ENCODE assay signal across 10 mouse cellular contexts in the genomic region with DNA sequence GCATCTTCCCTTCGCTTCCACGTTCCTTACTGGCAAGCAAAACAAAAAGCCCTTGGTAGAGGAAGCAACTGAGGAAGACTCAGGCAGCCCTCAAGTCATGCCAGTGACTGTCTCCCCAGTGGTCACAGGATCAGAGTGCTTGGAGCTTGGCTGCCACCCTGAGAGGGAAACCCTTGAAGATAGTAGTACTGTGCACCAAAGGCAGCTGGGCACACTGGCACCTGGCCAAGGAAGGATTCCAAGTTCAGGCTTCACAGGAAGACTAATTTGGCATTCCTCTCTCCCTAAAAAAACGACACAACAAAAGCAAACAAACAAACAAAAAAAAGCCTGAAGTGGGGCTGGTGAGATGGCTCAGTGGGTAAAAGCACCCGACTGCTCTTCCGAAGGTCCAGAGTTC. TPM values are rescaled to one million over a fixed set of nuclear protein-coding genes. Genes with fewer than 3 reads are reported as not detected.
DNase-seq lines count a peak whose midpoint lies in the region; ATAC-seq and TF ChIP-seq lines count a peak whose summit lies in the region.
"Had no signal": no experiment of that assay in that cellular context is flagged by ENCODE, and none has a peak within 500 bp of the region (broad histone marks: within the 10 kb centered on the region; RNA-seq: fewer than 3 reads in every experiment).

No protein-coding gene starts in this region.

- H3K27ac ChIP-seq in lung, postnatal 0 days (ENCODE audit: low read length): no peak overlapping the region
- H3K27ac ChIP-seq: neural tube, embryonic 12.5 days had no signal

- no peaks in the 10 kb centered on the region for H3K9me3 ChIP-seq in lung, postnatal 0 days (ENCODE audit: low read length)
- H3K9me3 ChIP-seq: neural tube, embryonic 12.5 days had no signal

- no peak overlapping the region for H3K9ac ChIP-seq in lung, postnatal 0 days (replicated peaks; ENCODE audit: low read depth)
- H3K9ac ChIP-seq: neural tube, embryonic 12.5 days had no signal

- WGBS in lung, postnatal 0 days: 71% methylated on average over 5 of the region's 5 CpGs

- no peaks in the 10 kb centered on the region for H3K27me3 ChIP-seq in lung, postnatal 0 days (replicated peaks; ENCODE audit: insufficient read depth, low read length)
- H3K27me3 ChIP-seq: neural tube, embryonic 12.5 days had no signal

- H3K4me1 ChIP-seq in lung, postnatal 0 days (ENCODE audit: insufficient read depth, low read depth, low read length): no peaks in the 10 kb centered on the region
- H3K4me1 ChIP-seq: neural tube, embryonic 12.5 days had no signal

- no peaks in the 10 kb centered on the region for H3K36me3 ChIP-seq in lung, postnatal 0 days (ENCODE audit: insufficient read depth, low read length)

- no peak for ATAC-seq in lung, postnatal 0 days

- H3K4me3 ChIP-seq in lung, postnatal 0 days (ENCODE audit: low read depth, low read length): no peak overlapping the region
- H3K4me3 ChIP-seq: neural tube, embryonic 12.5 days had no signal

- DNase-seq in gastrocnemius, postnatal 10 days: peak; percentile 53
- no peak for DNase-seq in gastrocnemius, postnatal 25 days
- peak; percentile 58 for DNase-seq in lung, postnatal 10 days
- no peak for DNase-seq in lung, postnatal 0 days (ENCODE audit: low spot score)
- peak; percentile 71 for DNase-seq in adrenal gland, postnatal 25 days
- DNase-seq in cerebellum, postnatal 14 days: peak; percentile 77 to 84
- no peak for DNase-seq in thymus, postnatal 4 days
- DNase-seq in thymus, postnatal 0 days (ENCODE audit: low spot score): no peak

- TF ChIP-seq CTCF in lung, postnatal 0 days (IDR thresholded peaks at IDR 0.05): no peak

- no peak for TF ChIP-seq EP300 in lung, postnatal 0 days (IDR thresholded peaks at IDR 0.05)

- H3K4me2 ChIP-seq in lung, postnatal 0 days (replicated peaks; ENCODE audit: low read depth, low read length): no peak overlapping the region
- H3K4me2 ChIP-seq: neural tube, embryonic 12.5 days had no signal

RNA-seq across cellular contexts. Expression of a gene that starts 28.4 kb away (rescaled TPM):
- 100 to 1,000 TPM in 1 of 2 experiments, 10 to 100 TPM in 1; 94.0 to 121 TPM for total RNA-seq in gastrocnemius, postnatal 10 days (2021)
- 10 to 100 TPM; 13.4 to 17.6 TPM for total RNA-seq in gastrocnemius, postnatal 25 days (2021)
- polyA plus RNA-seq in lung, postnatal 0 days (2015; fragmentation: Nextera tagmentation; extraction: Ambion mirVana): 69.1 and 81.4 TPM in 2 replicates
- 36.1 and 51.3 TPM in 2 replicates for total RNA-seq in adrenal gland, postnatal 25 days (2021)
- 33.5 and 37.0 TPM in 2 replicates for polyA plus RNA-seq in thymus, postnatal 0 days (2015; fragmentation: Nextera tagmentation; extraction: Ambion mirVana)
- total RNA-seq: granulocyte monocyte progenitor cell, adult 5-6 weeks had no signal

Comparison
In these comparisons a context has a peak if more than half of its experiments do, and no peak if none do; other contexts are left out.
1. DNase-seq: peak in gastrocnemius, postnatal 10 days (single experiment), lung, postnatal 10 days (single experiment), adrenal gland, postnatal 25 days (single experiment) and cerebellum, postnatal 14 days (2 of 2); none in gastrocnemius, postnatal 25 days (single experiment), lung, postnatal 0 days (single experiment), thymus, postnatal 4 days (single experiment) and thymus, postnatal 0 days (single experiment).